Mouse (Mus musculus) WW6 (cell line): ENCODE measurements around the gene Dtl.

Experiments
- DNase-seq: peaks from one replicate; pipeline ENCODE4 v3.0.0-alpha.2; 2013; ENCODE audit warnings: low read depth, low spot score

Dtl gene

DNA sequence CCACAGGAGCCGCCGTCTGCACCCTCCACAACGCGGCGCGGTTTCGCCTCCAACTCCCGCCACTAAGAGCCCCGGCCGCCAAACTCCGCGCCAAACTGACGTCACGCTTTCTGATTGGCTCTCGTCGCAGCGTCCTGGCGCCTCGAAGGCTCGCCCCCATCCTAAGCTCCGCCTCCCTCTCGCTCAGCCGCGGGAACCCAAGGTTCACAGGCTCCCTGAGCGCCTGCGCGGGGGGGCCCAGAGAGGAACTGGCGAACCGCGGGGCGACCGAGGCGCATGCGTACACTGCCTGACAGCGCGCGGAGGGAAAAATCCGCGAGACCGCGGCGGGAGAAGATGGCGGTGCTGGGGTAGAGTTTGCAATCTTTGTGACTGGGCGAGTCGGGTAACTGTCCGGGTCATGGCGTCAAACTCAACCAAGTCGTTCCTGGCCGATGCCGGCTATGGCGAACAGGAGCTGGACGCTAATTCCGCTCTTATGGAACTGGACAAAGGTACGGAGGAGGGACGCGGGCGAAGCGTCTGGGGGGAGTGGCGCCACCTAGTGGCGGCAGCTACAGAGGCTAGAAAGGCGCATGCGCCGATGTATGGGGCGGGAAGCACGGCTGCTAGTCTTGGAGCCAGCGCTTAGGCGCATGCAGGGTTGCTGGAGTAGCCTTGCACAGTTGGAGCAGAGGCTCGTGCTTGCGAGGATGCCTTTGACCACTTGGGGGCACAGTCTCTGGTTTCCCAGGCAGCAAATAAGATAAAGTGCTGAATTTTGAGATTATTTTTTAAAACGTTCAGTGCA, at the start of gene Dtl, which contains the start of gene Ints7:
TSS of gene Dtl (minus strand) at position 87 of the 790 bp plus-strand sequence.
TSS of gene Ints7 (plus strand) at position 179 of the 790 bp plus-strand sequence.
- DNase-seq, result peak; percentile 93

DNA sequence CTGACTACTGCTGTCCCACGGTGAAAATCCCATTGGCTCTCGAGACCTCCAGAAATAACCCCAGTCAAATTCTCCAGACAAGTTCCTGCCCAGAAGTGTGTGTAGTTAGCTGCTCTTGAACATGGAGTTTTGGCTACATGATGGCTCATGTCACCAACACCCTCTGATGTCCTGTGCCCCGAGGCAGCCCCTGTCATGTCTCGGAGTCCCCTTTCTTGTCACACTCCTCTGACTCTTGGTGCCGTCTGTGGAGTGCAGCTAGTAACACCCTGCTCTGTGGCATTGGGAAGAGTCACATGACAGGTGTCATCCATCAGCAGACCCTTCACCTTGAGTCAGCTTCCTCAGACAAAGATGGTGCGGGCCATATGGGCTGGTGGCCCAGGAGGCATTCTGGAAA, 49.7 kb upstream of the Dtl start:
- DNase-seq, result no peak

DNA sequence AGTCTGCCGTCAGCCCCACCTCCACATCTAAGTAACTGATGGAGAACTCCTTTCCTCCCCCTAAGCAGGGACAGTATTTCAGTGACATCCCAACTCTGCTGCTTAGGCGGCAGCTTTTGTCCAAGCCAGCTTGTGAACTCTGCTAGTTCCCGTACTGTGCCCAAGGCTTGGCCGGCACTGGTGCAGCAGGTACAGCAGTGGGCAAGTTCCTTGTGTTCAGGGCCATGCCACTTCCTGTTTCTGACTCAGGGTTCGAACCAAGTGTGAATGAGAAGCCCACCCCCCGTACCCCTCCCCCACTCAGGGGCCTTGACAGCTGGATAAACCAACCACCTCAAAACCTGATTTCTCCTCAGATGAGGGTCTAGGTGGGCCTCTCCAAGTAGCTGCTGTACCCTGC, 49.1 kb upstream of the Dtl start:
- no peak for DNase-seq

DNA sequence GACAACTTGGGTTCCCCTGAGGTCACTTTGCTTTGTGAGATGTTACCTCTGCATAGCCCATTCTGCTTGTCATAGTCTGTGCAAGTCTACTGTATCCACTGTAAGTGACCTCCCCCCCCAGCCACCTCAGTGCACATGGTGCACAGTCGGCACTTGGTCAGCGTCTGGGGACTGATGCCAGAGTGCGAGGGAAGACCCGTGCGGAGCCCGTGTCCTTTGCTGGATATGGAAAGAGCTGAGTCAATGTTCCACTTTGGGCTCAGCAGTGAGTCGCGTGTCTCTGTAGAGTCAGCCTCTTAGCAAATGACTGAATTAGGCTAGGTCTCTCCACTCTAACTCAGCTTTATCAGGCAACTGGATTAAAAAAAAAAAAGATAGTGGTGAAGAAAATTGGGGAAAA, 47.5 kb upstream of the Dtl start:
- DNase-seq, result no peak

DNA sequence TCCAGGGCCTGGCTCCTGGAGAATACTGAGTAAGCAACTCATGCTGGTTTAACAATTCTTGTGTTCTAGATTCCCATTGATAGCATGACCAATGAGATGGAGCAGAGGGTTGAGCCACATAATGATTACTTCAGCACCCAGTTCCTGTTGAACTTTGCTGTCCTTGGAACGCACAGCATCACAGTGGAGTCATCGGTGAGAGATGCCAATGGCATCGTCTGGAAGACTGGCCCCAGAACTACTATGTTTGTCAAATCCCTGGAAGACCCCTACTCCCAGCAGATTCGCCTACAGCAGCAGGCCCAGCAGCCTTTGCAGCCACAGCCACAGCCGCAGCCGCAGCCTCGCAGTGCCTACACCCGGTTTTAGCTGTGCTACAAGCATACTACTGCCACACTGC, 45.8 kb upstream of the Dtl start:
- no peak for DNase-seq

DNA sequence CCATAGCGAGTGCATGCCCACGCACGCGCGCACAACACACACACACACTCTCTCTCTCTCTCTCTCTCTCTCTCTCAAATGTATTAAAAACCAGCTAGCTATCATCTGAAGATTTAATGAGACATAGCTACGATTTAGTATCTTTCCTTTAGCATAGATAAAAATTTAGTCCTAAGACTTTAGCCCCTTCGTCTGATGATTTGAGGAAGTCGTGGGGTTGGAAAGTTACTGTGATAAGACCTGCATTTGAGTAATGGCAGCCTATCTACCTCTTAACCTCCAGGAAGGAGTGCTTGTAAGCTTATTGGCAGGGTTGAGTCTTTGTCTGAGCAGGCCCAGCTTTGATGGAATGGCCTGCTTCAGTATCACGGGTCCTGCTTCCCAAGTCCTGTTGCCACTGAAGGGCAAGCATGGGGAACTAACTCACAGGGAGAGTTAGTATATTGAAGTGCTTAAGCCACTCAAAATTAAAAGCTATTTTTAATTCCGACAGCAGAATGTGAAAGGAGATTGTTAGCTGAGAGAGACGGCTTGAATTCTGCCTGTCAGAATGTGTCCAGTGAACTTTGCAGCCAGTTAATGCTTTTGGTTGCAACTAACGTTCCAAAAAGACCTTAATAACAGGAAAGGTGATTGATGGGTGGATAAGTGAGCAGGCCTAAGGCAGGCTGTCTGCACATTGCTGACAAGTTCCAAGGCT, 42.9 kb upstream of the Dtl start:
- DNase-seq, result no peak

DNA sequence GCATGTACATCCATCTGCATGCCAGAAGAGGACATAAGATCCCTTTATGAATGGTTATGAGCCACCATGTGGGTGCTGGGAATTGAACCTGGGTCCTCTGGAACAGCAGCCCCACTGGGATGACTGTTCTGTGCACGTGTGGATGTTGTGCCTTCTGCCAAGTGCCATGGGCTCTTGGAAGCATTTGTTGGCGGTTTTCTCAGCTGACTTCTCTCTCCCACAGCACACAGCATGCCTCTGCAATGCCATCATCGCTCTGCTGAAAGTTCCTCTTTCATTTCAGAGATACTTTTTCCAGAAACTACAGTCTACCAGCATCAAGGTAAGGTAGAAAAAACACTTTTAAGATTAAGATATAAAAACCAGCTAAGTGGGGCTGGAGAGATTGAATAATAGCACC, 42.2 kb upstream of the Dtl start:
- DNase-seq, result no peak

DNA sequence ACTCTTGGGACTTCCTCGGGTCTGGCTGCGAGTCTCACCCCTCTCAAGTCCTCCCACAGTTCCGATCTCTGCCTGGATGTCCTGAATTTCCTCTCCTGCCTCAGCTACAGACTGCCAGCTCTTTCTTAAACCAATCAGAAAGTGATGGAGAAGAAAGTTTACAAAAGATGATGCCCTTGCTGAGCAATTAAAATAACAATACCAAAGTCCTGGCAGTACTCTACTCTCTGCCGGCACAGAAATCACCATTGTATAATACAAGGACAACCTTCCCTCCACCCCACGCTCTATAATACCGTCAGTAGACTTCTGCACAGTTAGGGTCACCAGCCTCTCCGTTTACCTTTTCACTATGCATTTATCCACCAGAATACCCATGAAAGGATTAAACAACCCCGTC, 40.9 kb upstream of the Dtl start:
- peak; percentile 14 for DNase-seq

DNA sequence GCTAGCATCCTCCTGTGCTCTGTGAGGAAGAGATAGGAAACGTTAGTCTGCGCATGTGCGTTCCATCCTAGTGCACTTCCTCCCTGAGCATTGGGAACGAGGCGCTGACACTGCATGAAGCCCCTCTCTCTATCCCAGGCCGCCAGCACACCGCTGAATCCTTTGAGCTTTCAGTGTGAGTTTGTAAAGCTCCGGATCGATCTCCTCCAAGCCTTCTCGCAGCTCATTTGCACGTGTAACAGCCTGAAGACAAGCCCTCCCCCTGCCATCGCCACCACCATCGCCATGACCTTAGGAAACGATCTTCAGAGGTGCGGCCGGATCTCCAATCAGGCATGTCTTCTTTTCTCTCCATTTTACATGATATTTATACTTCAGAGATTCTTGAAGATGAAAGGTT, 37.5 kb upstream of the Dtl start:
- DNase-seq, result no peak

DNA sequence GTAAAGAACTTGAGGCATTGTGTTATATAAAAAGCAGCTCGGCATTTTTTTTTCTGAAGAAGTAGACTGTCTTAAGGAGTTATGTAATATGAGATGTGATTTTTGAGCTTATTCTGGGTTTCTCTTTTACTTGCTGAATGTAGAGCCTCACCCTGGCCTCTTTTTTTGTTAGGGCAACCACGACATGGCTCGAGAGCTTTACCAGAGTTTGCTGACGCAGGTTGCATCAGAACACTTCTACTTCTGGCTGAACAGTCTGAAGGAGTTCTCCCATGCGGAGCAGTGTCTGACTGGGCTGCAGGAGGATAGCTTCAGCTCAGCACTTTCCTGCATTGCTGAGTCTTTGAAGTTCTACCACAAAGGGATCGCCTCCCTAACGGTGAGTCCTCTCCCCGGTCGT, 36.3 kb upstream of the Dtl start:
- DNase-seq, result no peak

DNA sequence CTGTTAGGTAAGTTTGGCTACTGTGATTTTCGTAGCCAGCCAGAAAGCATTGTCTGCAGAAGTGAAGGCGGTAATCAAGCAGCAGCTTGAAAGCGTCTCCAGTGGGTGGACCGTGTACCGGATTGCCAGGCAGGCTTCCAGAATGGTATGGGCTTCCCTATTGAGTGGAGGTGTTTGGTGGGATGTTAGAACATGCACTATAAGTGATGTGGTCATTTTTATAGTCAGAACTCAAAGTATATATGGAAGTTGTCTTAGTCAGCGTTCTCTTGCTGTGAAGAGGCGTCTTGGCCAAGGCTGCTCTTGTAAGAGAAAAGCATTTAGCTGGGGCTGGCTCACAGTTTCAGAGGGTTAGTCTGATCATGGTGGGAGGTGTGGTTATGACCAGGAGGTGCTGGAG, 35.0 kb upstream of the Dtl start:
- no peak for DNase-seq

DNA sequence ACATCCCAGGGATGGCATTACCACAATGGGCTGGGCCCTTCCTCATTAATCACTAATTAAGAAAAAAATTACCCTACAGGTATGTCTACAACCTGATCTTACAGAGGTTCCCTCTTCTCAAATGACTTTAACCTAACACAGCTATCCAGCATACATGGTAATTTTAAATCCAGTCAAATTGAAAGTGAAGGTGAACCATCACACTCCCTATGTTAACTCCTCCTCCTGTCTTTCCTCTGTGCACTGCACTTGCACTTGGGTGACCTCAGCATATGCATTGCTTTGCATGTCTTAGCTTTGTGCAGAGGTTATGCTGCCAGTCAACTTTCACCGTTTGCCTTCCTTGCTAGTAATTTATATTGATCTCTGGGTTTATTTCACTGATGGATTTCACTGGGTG, 34.2 kb upstream of the Dtl start:
- DNase-seq, result no peak

DNA sequence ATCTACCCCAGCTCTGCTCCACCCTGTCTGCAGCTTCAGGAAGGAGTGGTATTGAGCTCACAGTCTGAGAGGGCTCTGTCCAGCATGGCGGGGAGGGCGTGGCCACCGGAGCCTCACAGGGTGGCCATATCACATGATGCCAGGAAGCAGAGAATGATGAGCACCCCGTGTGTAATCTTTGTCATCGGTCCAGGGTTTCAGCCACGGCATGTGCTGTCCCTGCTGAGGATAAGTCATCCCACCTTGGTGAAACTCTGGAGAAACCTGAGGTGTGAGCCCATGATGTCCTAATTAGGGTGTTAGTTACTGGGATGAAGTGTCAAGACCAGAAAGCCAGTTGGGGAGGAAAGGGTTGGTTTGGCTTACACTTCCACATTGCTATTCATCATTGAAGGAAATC, 33.7 kb upstream of the Dtl start:
- DNase-seq, result no peak

DNA sequence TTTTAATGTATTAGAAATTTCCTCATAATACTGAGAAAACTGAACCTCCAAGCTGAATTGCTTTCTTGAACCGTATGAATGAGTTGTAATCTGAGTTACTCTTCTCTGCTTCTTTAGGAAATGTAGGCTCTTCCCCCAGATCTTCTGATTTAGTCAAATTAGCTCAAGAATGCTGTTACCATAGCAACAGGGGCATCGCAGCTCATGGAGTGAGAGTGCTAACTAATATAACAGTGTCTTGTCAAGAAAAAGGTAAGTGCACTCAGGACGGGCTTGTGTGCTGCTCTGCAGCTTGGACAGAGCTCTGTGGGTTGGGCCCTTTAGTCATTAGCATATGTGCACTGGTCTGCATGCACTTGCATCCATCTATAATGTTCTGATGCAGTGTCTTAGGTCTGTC, 29.3 kb upstream of the Dtl start:
- no peak for DNase-seq

DNA sequence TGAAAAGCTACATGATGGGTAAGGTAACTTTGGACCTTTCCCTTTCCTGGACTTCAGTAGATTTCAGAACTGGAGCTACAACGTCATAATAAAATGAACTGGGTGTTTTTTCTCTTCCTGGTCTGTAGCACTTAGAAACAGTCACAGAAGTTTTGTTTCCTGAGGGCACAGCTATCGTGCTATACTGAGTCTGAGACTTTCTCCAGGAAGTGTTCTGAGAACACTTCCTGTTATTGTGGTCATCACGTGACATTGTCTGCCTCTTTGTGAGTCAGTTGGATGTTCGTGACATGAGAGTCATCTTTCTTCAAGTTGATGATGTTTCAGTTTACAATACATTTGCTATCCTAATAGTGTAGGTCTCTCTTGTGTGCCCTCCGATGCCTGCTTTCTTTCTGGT, 23.9 kb upstream of the Dtl start:
- DNase-seq, result no peak

DNA sequence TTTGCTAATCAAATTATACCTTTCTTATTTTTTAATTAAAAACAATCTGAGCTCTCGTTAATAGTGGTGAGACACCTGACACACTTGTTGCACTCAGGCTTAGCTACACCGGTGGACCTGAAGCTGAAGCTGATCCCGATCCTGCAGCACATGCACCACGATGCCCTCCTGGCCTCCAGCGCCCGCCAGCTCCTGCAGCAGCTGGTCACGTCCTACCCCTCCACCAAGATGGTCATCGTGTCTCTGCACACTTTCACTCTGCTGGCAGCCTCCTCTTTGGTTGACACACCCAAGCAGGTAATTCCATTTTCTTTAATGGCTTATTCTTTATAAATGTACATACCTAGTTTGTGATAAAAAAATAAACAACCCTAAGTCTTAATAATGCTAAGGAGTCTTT, 20.7 kb upstream of the Dtl start:
- no peak for DNase-seq

DNA sequence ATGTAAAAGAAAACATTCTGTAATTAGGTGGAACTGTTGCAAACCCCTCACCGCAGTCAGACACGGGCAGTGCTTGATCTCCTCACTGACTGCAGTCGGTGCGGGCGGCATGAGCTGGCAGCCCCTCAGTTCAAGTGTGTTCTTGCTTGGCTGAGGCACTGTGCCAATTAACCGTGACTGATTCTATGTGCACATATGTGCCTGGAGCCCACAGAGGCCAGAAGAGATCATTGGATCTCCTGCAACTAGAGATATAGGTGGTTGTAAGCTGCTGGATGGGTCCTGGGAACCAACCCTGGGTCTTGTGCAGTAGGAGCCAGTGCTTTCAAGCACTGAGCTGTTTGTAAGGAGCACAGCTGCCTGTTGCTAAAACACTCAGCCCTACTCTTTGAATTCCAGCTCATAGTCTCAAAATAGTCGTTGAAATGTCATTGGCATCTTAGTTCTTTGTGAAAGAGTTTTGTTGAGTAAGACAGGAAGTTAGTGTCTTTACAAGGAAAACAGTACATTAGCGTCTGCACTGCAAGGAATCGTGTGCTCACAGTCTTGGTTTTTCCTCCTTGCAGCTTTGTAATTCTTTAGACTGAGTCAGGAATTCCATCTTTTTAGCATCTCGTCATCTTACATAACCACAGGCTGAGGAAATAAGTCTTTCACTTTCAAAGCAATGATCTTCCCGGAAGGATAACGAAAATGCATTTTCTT, 16.8 kb upstream of the Dtl start:
- no peak for DNase-seq

DNA sequence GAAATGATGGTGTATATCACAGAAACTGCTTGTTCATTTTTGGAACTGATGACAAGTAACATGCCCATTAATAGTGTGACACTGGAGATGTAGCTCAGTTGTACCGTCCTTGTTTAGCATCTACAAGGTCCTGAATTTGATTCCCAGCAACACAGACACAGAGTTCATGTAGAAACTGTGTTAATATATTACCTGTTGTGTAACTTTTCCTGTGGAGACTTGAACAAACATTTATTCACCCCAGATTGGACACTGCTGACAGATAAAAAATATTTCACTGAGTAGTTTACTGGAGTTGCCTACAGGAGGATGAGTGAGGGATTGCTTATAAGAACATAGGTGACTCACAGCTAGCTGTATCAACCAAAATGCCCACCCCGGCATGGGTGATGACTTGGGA, 13.4 kb upstream of the Dtl start:
- DNase-seq, result no peak

DNA sequence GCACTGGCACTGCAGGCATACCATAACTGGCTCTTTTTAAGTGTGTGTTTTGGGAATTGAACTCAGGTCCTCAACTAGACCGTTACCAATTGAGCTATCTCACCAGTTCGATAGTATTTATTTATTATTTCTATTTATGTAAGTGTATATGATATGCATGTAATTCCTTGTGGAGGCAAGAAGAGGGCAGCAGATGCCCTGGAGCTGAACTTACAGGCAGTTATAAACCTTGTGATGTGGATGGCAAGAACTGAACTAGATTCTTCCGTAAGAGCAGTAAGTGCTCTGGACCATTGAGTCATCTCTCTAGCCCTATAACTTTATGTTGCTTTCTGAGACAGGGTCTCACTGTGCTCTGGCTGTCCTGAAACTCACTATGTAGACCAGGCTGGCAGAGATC, 11.7 kb upstream of the Dtl start:
- no peak for DNase-seq

DNA sequence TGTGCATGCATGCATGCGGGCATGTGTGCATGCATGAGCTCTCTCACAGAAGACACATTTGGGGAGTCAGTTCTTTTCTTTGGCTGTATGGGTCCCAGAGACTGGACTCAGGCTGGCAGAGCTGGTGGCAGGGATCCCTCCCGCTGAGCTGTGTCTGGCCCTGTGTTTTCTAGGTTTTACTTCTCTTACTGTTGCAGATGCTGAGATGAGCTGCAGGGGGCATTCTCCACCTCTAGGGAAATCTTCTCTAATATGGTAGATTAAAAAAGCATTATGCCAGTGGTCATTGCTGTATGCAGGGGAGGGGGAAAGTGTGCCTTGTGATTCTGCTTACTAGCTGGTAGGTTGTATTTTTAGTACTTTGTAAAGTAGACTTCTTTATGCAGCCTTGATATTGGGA, 10.4 kb upstream of the Dtl start:
- DNase-seq, result no peak

DNA sequence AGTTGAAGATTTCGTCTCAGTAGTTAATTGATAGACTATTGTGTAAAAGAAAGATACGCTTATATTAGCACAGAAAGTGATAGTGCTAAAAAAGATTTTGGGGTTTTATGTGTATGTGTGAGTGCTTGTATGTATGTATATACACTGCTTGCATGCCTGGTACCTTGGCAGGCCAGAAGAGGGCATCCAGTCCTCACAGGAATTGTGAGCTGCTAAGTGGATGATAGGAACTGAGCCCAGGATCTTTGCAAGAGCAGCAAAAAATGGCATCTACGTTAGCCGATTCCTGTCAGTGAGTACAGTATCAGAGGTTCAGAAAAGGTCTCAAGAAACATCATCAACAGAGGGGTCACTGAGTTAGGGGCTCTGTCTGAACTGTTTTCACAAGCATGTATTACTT, 9.1 kb upstream of the Dtl start:
- DNase-seq, result no peak

DNA sequence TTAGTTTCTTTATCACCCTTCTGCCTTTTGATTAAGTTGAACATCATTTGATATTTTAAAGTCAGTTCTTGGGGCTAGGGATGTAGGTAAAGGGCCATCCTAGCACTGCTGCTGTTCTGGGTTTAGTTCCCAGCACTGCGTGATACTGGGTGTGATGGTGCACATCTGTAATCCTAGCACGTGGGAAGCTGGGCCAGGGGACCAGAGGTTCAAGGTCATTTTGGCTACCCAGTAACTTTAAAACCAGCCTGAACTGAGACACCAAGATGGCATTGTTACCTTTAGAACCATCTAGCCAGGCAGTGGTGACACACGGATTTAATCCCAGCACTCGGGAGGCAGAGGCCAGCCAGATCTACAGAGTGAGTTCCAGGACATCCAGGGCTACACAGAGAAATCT, 8.5 kb upstream of the Dtl start:
- no peak for DNase-seq

DNA sequence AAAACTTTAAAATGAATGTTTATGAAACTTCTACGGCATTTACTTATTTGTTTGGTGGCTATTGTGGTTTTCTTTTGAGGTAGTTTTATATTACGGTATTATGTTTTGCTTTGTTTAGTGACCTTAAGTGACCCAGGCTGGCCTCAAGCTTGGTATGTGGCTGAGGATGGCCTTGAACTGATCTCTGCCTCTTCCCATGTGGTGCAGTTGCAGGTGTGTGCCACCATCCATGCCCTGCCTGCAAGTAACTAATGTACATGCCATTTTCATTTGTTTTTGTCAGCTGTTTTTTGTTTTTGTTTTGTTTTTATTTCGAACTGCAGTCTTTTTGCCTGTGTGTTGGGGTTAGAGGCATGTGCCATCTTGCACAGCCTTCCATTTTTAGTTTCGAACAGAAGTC, 6.3 kb upstream of the Dtl start:
- DNase-seq, result no peak
